In genomic region chr13:43442551-43442950, GRCm38 (mm10) we compare ENCODE assay signal across 32 mouse cellular contexts. TPM values are rescaled to one million over a fixed set of nuclear protein-coding genes. Genes with fewer than 3 reads are reported as not detected.
A peak's percentile ranks its signal among the peaks of the same experiment; 100 is the strongest.
DNase-seq lines count a peak whose midpoint lies in the region; ATAC-seq and TF ChIP-seq lines count a peak whose summit lies in the region.
"Had no signal": no experiment of that assay in that cellular context is flagged by ENCODE, and none has a peak within 500 bp of the region (broad histone marks: within the 10 kb centered on the region; RNA-seq: fewer than 3 reads in every experiment).

No protein-coding gene starts in this region.

- no peak overlapping the region for H3K4me3 ChIP-seq in left cerebral cortex, adult 2 months
- H3K4me3 ChIP-seq in hindbrain, embryonic 12.5 days, result no peak overlapping the region
- H3K4me3 ChIP-seq in forebrain, embryonic 11.5 days (ENCODE audit: low read depth, low read length), result no peak overlapping the region
- H3K4me3 ChIP-seq: embryonic facial prominence, embryonic 10.5 days; embryonic facial prominence, embryonic 15.5 days; forebrain, embryonic 13.5 days; gastrocnemius, adult 2 months; heart, adult 2 months; heart, embryonic 12.5 days; hindbrain, embryonic 15.5 days; intestine, embryonic 15.5 days; midbrain, embryonic 12.5 days; neural tube, embryonic 12.5 days had no signal

- DNase-seq in left cerebral cortex, adult 2 months (ENCODE audit: extremely low spot score in 1 of 2, low spot score in 2 of 2), result no peak
- DNase-seq in left cerebral cortex, postnatal 25 days (ENCODE audit: low spot score in 2 of 2), result no peak
- peak; percentile 19 for DNase-seq in A20 (ENCODE audit: low read depth, low spot score)
- peak; percentile 50 for DNase-seq in induced T-regulatory cell, adult 2 months (ENCODE audit: low read depth)
- DNase-seq in forebrain, embryonic 11.5 days (ENCODE audit: low spot score), result no peak
- DNase-seq: adrenal gland, adult 8-10 months; cerebellum, adult 2 months; cerebellum, postnatal 25 days; gastrocnemius, adult 2 months; heart, adult 2 months; heart, postnatal 4 days; kidney, adult 2 months; kidney, postnatal 4 days; left cerebral cortex, postnatal 4 days; lung, adult 2 months; lung, postnatal 14 days; right cerebral cortex, adult 18-20 months; spleen, adult 18-20 months; thymus, postnatal 14 days had no signal

- no peaks in the 10 kb centered on the region for H3K27me3 ChIP-seq in hindbrain, embryonic 12.5 days
- H3K27me3 ChIP-seq in forebrain, embryonic 11.5 days (ENCODE audit: control insufficient read depth, insufficient read depth, low read length), result no peaks in the 10 kb centered on the region
- H3K27me3 ChIP-seq: embryonic facial prominence, embryonic 15.5 days; forebrain, embryonic 13.5 days; heart, embryonic 12.5 days; hindbrain, embryonic 15.5 days; intestine, embryonic 15.5 days; midbrain, embryonic 12.5 days; neural tube, embryonic 12.5 days had no signal

- TF ChIP-seq CTCF in left cerebral cortex, adult 2 months (IDR thresholded peaks at IDR 0.05), result no peak

- intact Hi-C loops in left cerebral cortex, adult 2 months (cut with DNase I), result no loop called here
- intact Hi-C loops in left cerebral cortex, postnatal 25 days (cut with DNase I), result no loop called here

- H3K36me3 ChIP-seq in hindbrain, embryonic 12.5 days, result no peaks in the 10 kb centered on the region
- H3K36me3 ChIP-seq in forebrain, embryonic 11.5 days (ENCODE audit: control insufficient read depth, insufficient read depth, low read length), result no peaks in the 10 kb centered on the region
- H3K36me3 ChIP-seq: embryonic facial prominence, embryonic 10.5 days; embryonic facial prominence, embryonic 15.5 days; hindbrain, embryonic 15.5 days; intestine, embryonic 15.5 days; midbrain, embryonic 12.5 days; neural tube, embryonic 12.5 days had no signal

- H3K4me1 ChIP-seq in hindbrain, embryonic 12.5 days, result peaks cover 10% of the 10 kb centered on the region
- H3K4me1 ChIP-seq in forebrain, embryonic 11.5 days (replicated peaks; ENCODE audit: control insufficient read depth, insufficient read depth, low read length), result 0 out of 2 replicates have a peak, but pooled peaks cover 1% of the 10 kb centered on the region
- H3K4me1 ChIP-seq: intestine, embryonic 15.5 days had no signal

- peak overlapping the region; percentile 10 for H3K27ac ChIP-seq in left cerebral cortex, adult 2 months
- H3K27ac ChIP-seq in hindbrain, embryonic 12.5 days, result no peak overlapping the region
- H3K27ac ChIP-seq in forebrain, embryonic 11.5 days (ENCODE audit: low read depth, low read length), result no peak overlapping the region
- H3K27ac ChIP-seq: embryonic facial prominence, embryonic 10.5 days; embryonic facial prominence, embryonic 15.5 days; forebrain, embryonic 13.5 days; gastrocnemius, adult 2 months; heart, adult 2 months; hindbrain, embryonic 15.5 days; intestine, embryonic 15.5 days; kidney, postnatal 0 days; liver, embryonic 14.5 days; midbrain, embryonic 12.5 days; neural tube, embryonic 12.5 days had no signal

- ATAC-seq in CD4-positive, CD25-positive, alpha-beta regulatory T cell, adult 4 months, result peak; percentile 22
- ATAC-seq in hindbrain, embryonic 12.5 days (ENCODE audit: low FRiP score), result no peak
- no peak for ATAC-seq in forebrain, embryonic 11.5 days (replicated peaks; ENCODE audit: low FRiP score)
- ATAC-seq: activated CD4-positive, CD25-positive, alpha-beta regulatory T cell, adult 4 months; forebrain, embryonic 13.5 days; intestine, embryonic 15.5 days had no signal

- H3K9ac ChIP-seq in hindbrain, embryonic 12.5 days, result no peak overlapping the region
- no peak overlapping the region for H3K9ac ChIP-seq in forebrain, embryonic 11.5 days (ENCODE audit: low read length)
- H3K9ac ChIP-seq: embryonic facial prominence, embryonic 15.5 days; forebrain, embryonic 13.5 days; heart, embryonic 12.5 days; hindbrain, embryonic 15.5 days; intestine, embryonic 15.5 days; liver, embryonic 14.5 days; midbrain, embryonic 12.5 days; neural tube, embryonic 12.5 days had no signal

- no peak overlapping the region for H3K4me2 ChIP-seq in hindbrain, embryonic 12.5 days (replicated peaks)
- no peak overlapping the region for H3K4me2 ChIP-seq in forebrain, embryonic 11.5 days (ENCODE audit: low read depth, low read length, severe bottlenecking)
- H3K4me2 ChIP-seq: embryonic facial prominence, embryonic 15.5 days; forebrain, embryonic 13.5 days; heart, embryonic 12.5 days; hindbrain, embryonic 15.5 days; intestine, embryonic 15.5 days; midbrain, embryonic 12.5 days; neural tube, embryonic 12.5 days had no signal

- 85% methylated on average over 1 of the region's 1 CpGs for WGBS in hindbrain, embryonic 12.5 days
- WGBS in forebrain, embryonic 11.5 days, result 96% methylated on average over 1 of the region's 1 CpGs

- H3K9me3 ChIP-seq in hindbrain, embryonic 12.5 days (replicated peaks), result no peaks in the 10 kb centered on the region
- H3K9me3 ChIP-seq in forebrain, embryonic 11.5 days (ENCODE audit: control insufficient read depth, low read length), result no peaks in the 10 kb centered on the region
- H3K9me3 ChIP-seq: embryonic facial prominence, embryonic 15.5 days; forebrain, embryonic 13.5 days; heart, embryonic 12.5 days; hindbrain, embryonic 15.5 days; intestine, embryonic 15.5 days; midbrain, embryonic 12.5 days; neural tube, embryonic 12.5 days had no signal

RNA-seq across cellular contexts. Expression of gene Ranbp9, which starts 38.5 kb away (rescaled TPM):
- 100 to 1,000 TPM; 102 to 105 TPM for total RNA-seq in left cerebral cortex, adult 2 months (2021)
- total RNA-seq in left cerebral cortex, postnatal 25 days (2021), result 10 to 100 TPM; 98.7 to 100.0 TPM
- polyA plus RNA-seq in CD4-positive, CD25-positive, alpha-beta regulatory T cell, adult 4 months (2017; shearing (Covaris generic)), result 10 to 100 TPM; 28.3 to 45.2 TPM
- 12.2 and 12.8 TPM in 2 replicates for polyA plus RNA-seq in hindbrain, embryonic 12.5 days (2016; fragmentation: Nextera tagmentation; extraction: Ambion mirVana)
- 12.5 and 15.3 TPM in 2 replicates for polyA plus RNA-seq in forebrain, embryonic 11.5 days (2014; fragmentation: Nextera tagmentation; extraction: Ambion mirVana)

RNA-seq across cellular contexts. Expression of gene Nol7, which starts 44.4 kb away (rescaled TPM):
- total RNA-seq in left cerebral cortex, adult 2 months (2021), result 10 to 100 TPM; 61.1 to 72.1 TPM
- 10 to 100 TPM; 67.6 to 71.4 TPM for total RNA-seq in left cerebral cortex, postnatal 25 days (2021)
- 100 to 1,000 TPM; 126 to 136 TPM for polyA plus RNA-seq in CD4-positive, CD25-positive, alpha-beta regulatory T cell, adult 4 months (2017; shearing (Covaris generic))
- 171 and 174 TPM in 2 replicates for polyA plus RNA-seq in hindbrain, embryonic 12.5 days (2016; fragmentation: Nextera tagmentation; extraction: Ambion mirVana)
- 214 and 258 TPM in 2 replicates for polyA plus RNA-seq in forebrain, embryonic 11.5 days (2014; fragmentation: Nextera tagmentation; extraction: Ambion mirVana)

Comparison
In these comparisons a context has a peak if more than half of its experiments do, and no peak if none do; other contexts are left out.
1. DNase-seq: peak in A20 (single experiment) and induced T-regulatory cell, adult 2 months (single experiment); none in left cerebral cortex, adult 2 months (0 of 2), left cerebral cortex, postnatal 25 days (0 of 2) and forebrain, embryonic 11.5 days (single experiment).